Mouse (Mus musculus): ENCODE results near the gene Ssmem1. TPM values are rescaled to one million over a fixed set of nuclear protein-coding genes. Genes with fewer than 3 reads are reported as not detected.

Ssmem1 gene
- polyA plus RNA-seq, 1 experiment from 2014 or later = 0.19 TPM

DNA sequence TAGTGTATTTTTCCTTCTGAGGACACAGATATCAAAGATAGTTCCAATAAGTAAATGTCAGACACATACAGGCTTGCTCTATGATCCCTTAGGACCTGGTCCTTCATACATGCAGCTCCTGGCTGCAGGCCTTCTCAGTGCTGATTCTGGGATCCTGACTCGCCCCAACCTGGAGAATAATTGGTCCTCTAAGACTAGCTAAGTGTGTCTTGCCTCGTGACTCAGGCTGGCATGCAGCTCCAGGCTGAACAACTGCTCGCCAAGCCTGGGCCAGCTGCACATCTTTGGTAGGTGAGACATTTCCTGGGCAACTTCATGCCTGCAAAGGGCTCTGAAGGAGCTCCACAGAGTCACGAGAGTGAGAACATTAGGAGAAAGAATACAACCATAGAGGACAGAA, 52.5 kb downstream of the Ssmem1 start:
- DNase-seq (ENCODE audit: low spot score) (no peak), ATAC-seq (ENCODE audit: low FRiP score) (no peak)
- no peak overlapping the region for H3K4me3 ChIP-seq (replicated peaks; ENCODE audit: low read length)
- H3K36me3 ChIP-seq (replicated peaks; ENCODE audit: control insufficient read depth, insufficient read depth) = no peaks in the 10 kb centered on the region
- H3K27ac ChIP-seq = no peak overlapping the region
- H3K4me2 ChIP-seq (replicated peaks) = no peak overlapping the region
- H3K9ac ChIP-seq = no peak overlapping the region
- H3K4me1 ChIP-seq (replicated peaks; ENCODE audit: control insufficient read depth, insufficient read depth, low read length) = no peaks in the 10 kb centered on the region
- WGBS = 73% methylated on average over 4 of the region's 4 CpGs
- H3K27me3 ChIP-seq (ENCODE audit: control insufficient read depth, insufficient read depth, low read length) = no peaks in the 10 kb centered on the region
- no peaks in the 10 kb centered on the region for H3K9me3 ChIP-seq (ENCODE audit: control insufficient read depth, low read length)

DNA sequence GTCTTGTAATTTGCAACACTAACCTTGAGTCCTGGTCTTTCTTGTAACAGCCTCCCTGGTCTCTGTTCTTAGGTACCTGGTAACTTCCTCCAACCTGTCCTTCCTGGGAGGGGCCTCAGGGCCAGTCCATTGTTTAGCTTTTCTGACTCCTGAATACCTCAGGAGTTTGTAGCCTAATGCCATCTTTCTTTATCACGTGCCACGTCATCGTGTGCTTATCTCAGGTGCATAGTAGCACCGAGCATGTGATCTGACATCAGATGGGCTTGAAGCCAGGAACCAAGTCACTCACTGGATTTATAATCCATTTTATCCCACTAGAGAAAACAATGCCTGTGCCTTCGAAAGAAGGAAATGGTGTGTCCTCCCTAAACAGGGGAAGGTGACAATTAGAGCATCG, 53.9 kb downstream of the Ssmem1 start:
- 79% methylated on average over 6 of the region's 6 CpGs for WGBS
- Histone ChIP-seq H3K4me3 (replicated peaks; ENCODE audit: low read length) (no peak overlapping the region), H3K27me3 (ENCODE audit: control insufficient read depth, insufficient read depth, low read length) (no peaks in the 10 kb centered on the region), H3K36me3 (replicated peaks; ENCODE audit: control insufficient read depth, insufficient read depth) (no peaks in the 10 kb centered on the region), H3K4me2 (replicated peaks) (no peak overlapping the region), H3K4me1 (replicated peaks; ENCODE audit: control insufficient read depth, insufficient read depth, low read length) (no peaks in the 10 kb centered on the region), H3K9ac (no peak overlapping the region), H3K9me3 (ENCODE audit: control insufficient read depth, low read length) (no peaks in the 10 kb centered on the region), H3K27ac (no peak overlapping the region)
- DNase-seq (ENCODE audit: low spot score) (no peak), ATAC-seq (ENCODE audit: low FRiP score) (no peak)

DNA sequence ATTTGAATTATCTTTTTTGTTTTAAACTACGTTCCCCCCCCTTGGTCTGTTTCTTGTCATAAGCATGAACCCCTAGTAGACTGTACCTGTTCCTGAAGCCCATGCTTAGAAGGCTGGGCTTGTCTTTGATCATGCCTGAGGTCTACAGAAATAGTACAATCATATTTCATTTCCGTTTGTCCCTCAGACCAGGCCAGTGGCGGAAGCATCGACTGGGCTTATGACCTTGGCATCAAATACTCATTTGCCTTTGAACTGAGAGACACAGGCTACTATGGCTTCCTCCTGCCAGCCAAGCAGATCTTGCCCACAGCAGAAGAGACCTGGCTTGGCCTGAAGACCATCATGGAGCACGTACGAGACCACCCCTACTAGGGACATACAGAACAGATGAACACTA, 54.4 kb downstream of the Ssmem1 start:
- no peaks in the 10 kb centered on the region for H3K4me1 ChIP-seq (replicated peaks; ENCODE audit: control insufficient read depth, insufficient read depth, low read length)
- H3K36me3 ChIP-seq (replicated peaks; ENCODE audit: control insufficient read depth, insufficient read depth) = no peaks in the 10 kb centered on the region
- H3K4me3 ChIP-seq (replicated peaks; ENCODE audit: low read length) = no peak overlapping the region
- H3K9me3 ChIP-seq (ENCODE audit: control insufficient read depth, low read length) = no peaks in the 10 kb centered on the region
- ATAC-seq (ENCODE audit: low FRiP score) (no peak), DNase-seq (ENCODE audit: low spot score) (no peak)
- no peaks in the 10 kb centered on the region for H3K27me3 ChIP-seq (ENCODE audit: control insufficient read depth, insufficient read depth, low read length)
- H3K27ac ChIP-seq = no peak overlapping the region
- 98% methylated on average over 6 of the region's 6 CpGs for WGBS
- H3K4me2 ChIP-seq (replicated peaks) = no peak overlapping the region
- no peak overlapping the region for H3K9ac ChIP-seq

DNA sequence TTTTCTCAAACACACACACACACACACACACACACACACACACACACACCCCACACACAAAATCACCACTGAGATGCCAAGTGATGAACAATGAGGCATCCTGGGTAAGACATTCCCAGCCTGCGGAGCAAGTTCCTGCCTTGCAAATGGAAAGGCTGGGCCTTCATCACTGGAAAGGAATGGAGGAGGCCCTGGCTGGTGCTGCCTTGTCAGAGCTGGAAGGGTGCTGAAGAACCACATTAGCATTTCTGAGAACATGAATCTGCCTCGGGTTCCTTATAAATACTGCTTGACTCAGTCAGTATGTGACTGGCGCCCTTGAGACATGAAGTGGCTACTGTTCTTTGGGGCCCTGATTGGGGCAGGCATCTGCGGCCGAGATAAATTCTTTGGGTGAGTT, 58.4 kb downstream of the Ssmem1 start, which contains the start of gene Cpa4:
Gene Cpa4, plus strand, starts transcription at position 301 of the 400 bp plus-strand sequence.
- WGBS = 71% methylated on average over 5 of the region's 5 CpGs
- no peak within 1 kb of the TSS for H3K27ac ChIP-seq
- no peak within 1 kb of the TSS for H3K9ac ChIP-seq
- H3K4me1 ChIP-seq (replicated peaks; ENCODE audit: control insufficient read depth, insufficient read depth, low read length) = peaks cover 4% of the 10 kb centered on the region
- H3K4me2 ChIP-seq (replicated peaks) = no peak within 1 kb of the TSS
- H3K9me3 ChIP-seq (ENCODE audit: control insufficient read depth, low read length) = no peaks in the 10 kb centered on the region
- ATAC-seq (ENCODE audit: low FRiP score) = no peak
- H3K36me3 ChIP-seq (replicated peaks; ENCODE audit: control insufficient read depth, insufficient read depth) = no peaks in the 10 kb centered on the region
- no peak for DNase-seq (ENCODE audit: low spot score)
- no peaks in the 10 kb centered on the region for H3K27me3 ChIP-seq (ENCODE audit: control insufficient read depth, insufficient read depth, low read length)
- no peak within 1 kb of the TSS for H3K4me3 ChIP-seq (replicated peaks; ENCODE audit: low read length)

DNA sequence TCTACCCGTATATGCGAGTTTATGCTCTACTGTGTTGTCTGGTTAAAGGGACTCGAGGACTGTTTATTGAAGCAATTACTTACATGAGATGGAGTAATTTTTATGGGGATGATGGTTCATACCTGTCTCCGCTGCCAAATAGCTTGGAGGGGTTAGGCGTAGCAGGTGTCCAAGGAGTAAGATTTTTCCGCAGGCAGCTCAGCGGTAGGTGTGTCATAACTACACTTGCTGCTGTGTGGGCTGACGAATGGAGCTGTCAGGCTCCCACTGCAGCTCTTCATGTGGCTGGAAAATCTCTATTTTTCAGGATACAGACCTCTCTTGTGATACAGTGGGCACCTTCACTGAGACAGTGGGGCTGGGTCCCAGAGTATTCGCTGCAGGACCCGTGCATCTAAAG, 59.7 kb downstream of the Ssmem1 start:
- no peak overlapping the region for H3K4me3 ChIP-seq (replicated peaks; ENCODE audit: low read length)
- DNase-seq (ENCODE audit: low spot score) = no peak
- H3K4me1 ChIP-seq (replicated peaks; ENCODE audit: control insufficient read depth, insufficient read depth, low read length) = peaks cover 9% of the 10 kb centered on the region
- H3K4me2 ChIP-seq (replicated peaks) = no peak overlapping the region
- H3K27me3 ChIP-seq (ENCODE audit: control insufficient read depth, insufficient read depth, low read length) = no peaks in the 10 kb centered on the region
- ATAC-seq (ENCODE audit: low FRiP score) = no peak
- 75% methylated on average over 10 of the region's 10 CpGs for WGBS
- H3K36me3 ChIP-seq (replicated peaks; ENCODE audit: control insufficient read depth, insufficient read depth) = no peaks in the 10 kb centered on the region
- no peak overlapping the region for H3K9ac ChIP-seq
- no peak overlapping the region for H3K27ac ChIP-seq
- H3K9me3 ChIP-seq (ENCODE audit: control insufficient read depth, low read length) = no peaks in the 10 kb centered on the region

Other genes starting within 250 kb of the Ssmem1 start
- 68.2 and 69.4 TPM in 2 replicates for gene Ube2h, start 205.3 kb upstream of the Ssmem1 start, polyA plus RNA-seq (2014; fragmentation: Nextera tagmentation; extraction: Ambion mirVana)
- 62.5 and 65.3 TPM in 2 replicates for gene Zc3hc1, start 118.8 kb upstream of the Ssmem1 start, polyA plus RNA-seq (2014; fragmentation: Nextera tagmentation; extraction: Ambion mirVana)
- gene Klhdc10, start 108.0 kb upstream of the Ssmem1 start, polyA plus RNA-seq (2014; fragmentation: Nextera tagmentation; extraction: Ambion mirVana) = 51.1 and 63.1 TPM in 2 replicates
- gene Tmem209, start 66 bp upstream of the Ssmem1 start, polyA plus RNA-seq (2014; fragmentation: Nextera tagmentation; extraction: Ambion mirVana) = 32.9 and 33.2 TPM in 2 replicates
- gene Cpa2, start 31.7 kb downstream of the Ssmem1 start, polyA plus RNA-seq (2014; fragmentation: Nextera tagmentation; extraction: Ambion mirVana) = 7.1 and 8.4 TPM in 2 replicates
- 1.2 TPM in 2 replicates for gene Cpa4, start 58.5 kb downstream of the Ssmem1 start, polyA plus RNA-seq (2014; fragmentation: Nextera tagmentation; extraction: Ambion mirVana)
- gene Cpa5, start 101.2 kb downstream of the Ssmem1 start, polyA plus RNA-seq (2014; fragmentation: Nextera tagmentation; extraction: Ambion mirVana) = 0.16 and 0.17 TPM in 2 replicates
- gene Cpa1, start 129.4 kb downstream of the Ssmem1 start, polyA plus RNA-seq (2014; fragmentation: Nextera tagmentation; extraction: Ambion mirVana) = 0.78 and 0.96 TPM in 2 replicates
- 12.2 and 13.7 TPM in 2 replicates for gene Cep41, start 183.9 kb downstream of the Ssmem1 start, polyA plus RNA-seq (2014; fragmentation: Nextera tagmentation; extraction: Ambion mirVana)
- gene Mest, start 213.7 kb downstream of the Ssmem1 start, polyA plus RNA-seq (2014; fragmentation: Nextera tagmentation; extraction: Ambion mirVana) = 346 and 418 TPM in 2 replicates

All from hindbrain, embryonic 14.5 days (tissue).